Mouse (Mus musculus) right cerebral cortex, adult 18-20 months (tissue): Measurements from ENCODE around the gene Uvrag.
"Not testable (repeated sequence)": the region's sequence is repeated elsewhere in the genome, so short reads cannot be mapped to it uniquely, and the experiment has no call there.

ENCODE experiments used
- DNase-seq: peaks from one replicate; pipeline ENCODE4 v3.0.0; 2022; ENCODE audit warnings: mixed read lengths

Gene Uvrag

GRCm38 (mm10) chr7:99091915-99092645, 48.9 kb downstream of the Uvrag start:
- DNase-seq, result no peak

- DNase-seq, result no peak
Measured at GRCm38 (mm10) chr7:99089716-99090115, 51.2 kb downstream of the Uvrag start.

- DNase-seq, result no peak
Measured at GRCm38 (mm10) chr7:99088576-99089346, 52.2 kb downstream of the Uvrag start.

- DNase-seq, result no peak
Measured at GRCm38 (mm10) chr7:99087581-99087980, 53.4 kb downstream of the Uvrag start.

- DNase-seq, result no peak
Measured at GRCm38 (mm10) chr7:99086646-99087443, 54.1 kb downstream of the Uvrag start.

DNA sequence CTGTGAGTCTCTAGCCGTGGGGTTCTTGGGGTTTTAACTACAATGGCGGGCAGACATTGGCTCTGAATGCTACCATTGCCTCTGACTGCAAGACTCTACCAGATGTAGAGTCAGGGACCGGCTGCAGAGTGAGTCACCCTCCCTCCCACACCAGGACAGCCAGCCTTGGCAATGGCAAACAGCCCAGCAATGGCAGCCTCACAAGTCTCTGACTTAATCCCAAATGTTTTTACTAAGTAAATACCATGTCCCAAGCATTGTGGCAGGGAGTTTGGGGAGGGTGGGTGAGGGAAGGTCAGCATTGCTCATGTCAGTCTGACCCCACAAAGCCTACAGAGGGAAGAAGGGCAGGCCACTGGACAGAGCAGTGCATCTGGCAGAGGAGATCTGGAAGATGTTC, 55.7 kb downstream of the Uvrag start:
- peak; percentile 47 for DNase-seq

DNA sequence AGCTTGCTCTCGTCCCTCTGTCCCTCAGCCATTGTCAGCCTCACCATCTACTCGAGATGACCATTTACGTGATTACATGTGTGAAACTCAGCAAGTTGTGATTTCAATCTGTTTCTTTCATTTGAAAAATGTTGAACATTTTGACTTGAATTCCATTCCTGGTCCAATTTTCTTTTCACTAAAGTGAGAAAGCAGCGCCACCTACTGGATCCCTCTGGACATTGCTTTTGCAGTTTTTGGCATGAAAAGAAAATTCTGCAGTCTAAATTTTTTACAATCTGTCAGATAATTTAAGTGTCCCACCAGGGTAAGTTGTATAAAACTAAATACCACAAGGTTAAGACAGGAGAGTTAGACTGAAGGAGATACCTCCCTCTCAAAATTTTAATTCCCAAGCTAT, 61.4 kb downstream of the Uvrag start:
- peak; percentile 54 for DNase-seq

DNA sequence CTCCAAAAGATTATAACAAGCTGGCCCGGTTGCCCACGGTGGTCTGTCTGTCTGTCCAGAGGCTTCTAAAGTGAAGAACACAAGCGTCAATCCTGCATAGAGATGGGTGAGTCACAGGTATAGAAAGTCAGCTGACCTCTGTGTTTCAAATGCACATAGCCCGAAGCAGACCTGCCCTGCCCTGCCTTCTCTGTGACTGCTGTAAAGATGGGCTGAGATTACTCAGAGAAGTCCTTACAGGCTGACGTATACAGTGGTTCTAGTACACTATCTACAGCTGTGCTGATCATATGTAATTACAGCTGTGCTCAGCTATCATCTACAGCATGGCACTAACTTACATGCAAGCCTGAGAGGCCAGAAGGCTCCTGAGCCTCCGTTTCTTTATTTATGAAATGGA, 62.1 kb downstream of the Uvrag start:
- no peak for DNase-seq

DNA sequence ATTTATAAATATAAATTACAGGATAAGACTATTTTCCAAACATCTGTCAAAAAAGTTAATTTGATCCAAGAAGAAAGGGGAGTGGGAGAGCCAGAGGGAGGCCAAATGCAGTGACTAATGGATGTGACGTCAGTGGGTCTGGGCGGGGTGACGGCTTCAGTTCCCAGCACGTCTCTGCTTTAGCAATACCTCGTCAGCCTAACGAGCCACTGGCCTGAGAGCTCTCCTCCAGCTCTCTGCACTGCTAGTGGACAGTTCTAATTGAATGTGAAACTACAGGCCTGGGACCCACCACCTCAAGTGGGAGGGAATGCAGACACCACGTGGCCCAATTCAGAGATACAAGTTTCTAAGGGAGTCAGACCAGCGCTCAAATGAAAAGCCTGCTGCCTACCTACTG, 63.7 kb downstream of the Uvrag start:
- no peak for DNase-seq

- no peak for DNase-seq
Measured at GRCm38 (mm10) chr7:99075101-99075500, 65.8 kb downstream of the Uvrag start.

DNA sequence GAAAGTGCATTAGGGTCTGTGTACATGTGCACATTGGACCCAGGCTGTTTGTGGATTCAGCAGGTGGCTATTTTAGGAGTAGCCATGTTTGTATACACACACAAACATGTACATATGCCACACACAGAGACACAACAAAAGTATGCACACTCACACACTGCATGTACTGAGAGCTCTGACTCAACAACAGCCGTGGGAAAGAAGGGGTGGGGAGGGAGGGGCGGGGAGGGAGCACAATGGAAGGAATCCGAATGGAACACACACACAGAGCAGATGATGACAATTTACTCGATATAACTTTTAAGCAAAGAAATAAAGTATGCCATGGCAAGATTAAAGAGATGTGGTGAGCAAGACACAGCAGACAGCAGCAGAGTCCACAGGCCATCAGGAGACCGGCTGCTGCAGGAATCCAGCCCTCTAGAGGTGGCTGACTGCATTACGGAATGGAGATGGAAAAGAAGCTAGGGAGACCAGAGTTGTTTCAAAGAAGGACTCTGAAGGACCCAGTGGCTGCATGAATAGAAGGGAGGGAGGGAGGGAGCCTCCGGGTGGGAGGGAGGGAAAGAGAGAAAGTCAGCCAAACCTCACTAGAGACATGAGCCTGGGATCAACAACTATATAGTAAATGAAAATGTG, 67.1 kb downstream of the Uvrag start:
- peak; percentile 36 for DNase-seq

GRCm38 (mm10) chr7:99067710-99068109, 73.2 kb downstream of the Uvrag start:
- no peak for DNase-seq

- no peak for DNase-seq
Measured at GRCm38 (mm10) chr7:99065920-99066319, 75.0 kb downstream of the Uvrag start.

DNA sequence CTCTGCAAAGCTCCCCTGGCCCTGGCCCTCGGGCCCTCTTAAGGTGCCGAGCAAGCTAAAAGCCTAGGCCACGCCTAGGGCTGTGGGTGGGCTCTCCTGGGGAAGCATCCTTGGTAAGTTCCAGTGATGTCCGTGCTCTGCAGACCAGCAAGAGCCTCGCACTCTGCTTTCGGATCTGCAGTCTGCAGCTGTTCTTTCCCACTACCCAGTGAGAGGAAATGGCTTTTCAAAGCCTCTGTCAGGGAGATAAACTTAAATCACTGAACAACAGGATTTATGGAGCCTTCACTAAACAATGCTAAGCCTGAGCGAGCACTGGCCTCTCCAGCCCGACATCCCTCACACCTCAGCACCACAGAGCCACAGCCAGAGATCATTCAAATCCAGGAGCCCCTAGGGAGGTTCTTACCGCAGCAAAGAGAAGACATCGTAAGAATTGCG, 75.5 kb downstream of the Uvrag start:
- DNase-seq, result no peak

- DNase-seq, result no peak
Measured at GRCm38 (mm10) chr7:99064795-99065194, 76.1 kb downstream of the Uvrag start.

DNA sequence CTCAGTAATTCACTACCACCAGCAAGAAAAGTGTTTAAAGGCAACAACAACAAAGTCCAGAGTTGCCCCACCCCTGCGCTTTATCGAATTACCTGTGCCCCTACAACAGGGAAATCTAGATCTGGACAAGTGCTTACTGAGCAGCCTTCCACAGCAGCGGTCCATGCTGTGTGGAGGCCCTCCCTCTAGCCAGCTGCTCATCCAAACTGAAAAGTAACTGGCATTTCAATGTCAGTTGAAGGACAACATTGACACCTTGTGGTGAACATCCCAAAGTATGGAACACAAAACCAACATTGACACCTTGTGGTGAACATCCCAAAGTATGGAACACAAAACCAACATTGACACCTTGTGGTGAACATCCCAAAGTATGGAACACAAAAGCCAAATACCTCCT, 78.7 kb downstream of the Uvrag start:
- not testable (repeated sequence) for DNase-seq

DNA sequence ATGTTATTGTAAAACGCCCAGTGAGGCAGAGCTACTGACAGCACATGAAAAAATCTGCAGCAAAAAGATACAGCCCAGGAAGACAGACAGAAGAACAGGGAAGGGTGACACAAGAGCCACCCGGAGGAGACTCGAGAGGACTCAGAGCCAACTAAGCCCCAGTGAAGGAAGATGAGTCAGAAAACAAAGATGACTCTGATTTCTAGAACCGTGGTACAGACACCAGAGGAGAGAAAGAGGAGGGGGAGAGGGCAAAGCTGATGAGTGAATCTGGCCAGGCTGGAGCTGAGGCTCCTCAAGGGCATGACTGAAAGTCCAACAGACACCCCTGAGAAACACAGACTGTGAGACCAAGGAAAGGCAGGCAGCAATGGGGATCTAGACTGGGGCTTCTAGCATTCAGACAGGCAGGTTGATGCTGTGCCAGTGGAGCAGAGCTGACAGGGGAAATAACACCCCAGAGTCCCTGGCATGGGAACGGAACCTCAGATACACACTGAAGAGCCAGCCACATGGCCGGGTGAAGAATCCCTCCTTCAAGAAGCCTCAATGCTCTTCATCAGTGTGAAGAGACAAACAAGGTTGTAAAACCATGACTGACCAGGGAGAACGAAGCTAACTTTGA, 79.8 kb downstream of the Uvrag start:
- no peak for DNase-seq

DNA sequence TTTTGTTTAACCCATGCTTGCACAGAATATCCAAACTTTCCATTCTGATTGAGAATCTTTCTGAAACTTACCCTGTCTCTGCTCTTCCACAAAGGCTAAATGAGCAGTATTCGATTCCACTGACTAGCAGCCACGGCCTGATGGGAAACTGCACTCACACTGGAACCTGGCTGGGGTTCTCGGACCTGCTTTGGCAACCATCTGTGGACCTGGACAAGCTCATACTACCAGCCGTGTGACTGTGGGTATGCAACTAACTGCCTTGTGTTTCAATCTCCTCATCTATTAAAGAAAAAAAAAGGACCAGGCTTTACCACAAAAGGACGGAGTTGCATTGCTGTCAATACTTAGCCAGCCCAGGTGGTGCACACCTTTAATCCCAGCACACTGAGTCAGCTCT, 80.5 kb downstream of the Uvrag start:
- DNase-seq, result no peak

DNA sequence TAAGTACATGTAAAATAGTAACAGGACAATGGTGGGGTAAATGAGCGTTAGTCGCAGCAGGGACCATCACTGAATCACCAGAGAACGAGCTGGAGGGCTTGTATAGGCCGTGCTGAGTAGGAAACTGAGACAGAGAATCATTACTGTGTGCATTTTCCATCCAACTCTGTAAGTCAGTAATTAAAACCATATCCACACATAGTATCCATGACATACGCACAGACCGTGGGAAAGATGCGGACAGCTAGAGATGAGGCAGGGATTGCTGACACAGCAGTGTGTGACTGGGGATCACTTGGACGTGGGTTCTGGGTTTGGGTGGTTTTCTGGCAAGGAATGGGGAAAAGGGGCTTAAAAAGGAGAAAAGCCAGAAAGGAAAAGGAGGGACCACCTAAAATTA, 81.0 kb downstream of the Uvrag start:
- DNase-seq, result no peak

- DNase-seq, result no peak
Measured at GRCm38 (mm10) chr7:99057053-99057630, 83.8 kb downstream of the Uvrag start.

DNA sequence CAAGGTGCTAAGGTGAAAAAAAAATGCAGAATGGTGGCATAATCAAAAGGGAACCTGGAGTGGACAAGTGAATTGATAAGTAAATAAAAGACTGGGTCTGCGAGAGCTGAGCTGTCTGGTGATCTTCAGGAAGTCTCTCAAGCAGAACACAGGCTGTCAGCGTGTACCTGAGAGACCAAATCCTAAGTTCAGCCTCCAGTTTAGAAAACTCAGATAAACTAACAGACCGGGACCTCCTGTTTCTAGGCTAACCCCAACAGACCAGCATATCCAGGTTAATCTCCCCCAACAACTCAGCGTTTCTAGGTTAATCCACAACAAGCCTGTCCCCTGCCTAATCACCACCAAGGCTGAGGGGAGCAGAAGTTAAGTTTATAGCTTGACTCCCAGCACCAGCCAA, 87.3 kb downstream of the Uvrag start:
- no peak for DNase-seq
